Mouse (Mus musculus) ZHBTc4 (cell line): ENCODE data around the gene Tmem191c.
"Not testable (repeated sequence)": the region's sequence is repeated elsewhere in the genome, so short reads cannot be mapped to it uniquely, and the experiment has no call there.

ENCODE experiments used
- DNase-seq: peaks from one replicate; pipeline ENCODE4 v3.0.0-alpha.2; 2011; ENCODE audit warnings: low read depth, low spot score

Gene Tmem191c

GRCm38 (mm10) chr16:17275721-17276120 is at the start of gene Tmem191c:
Gene Tmem191c, plus strand, starts transcription at chr16:17276077.
- no peak for DNase-seq

- DNase-seq: no peak
These were observed 49.4 kb upstream of the Tmem191c start for GRCm38 (mm10) chr16:17226496-17226895.

DNA sequence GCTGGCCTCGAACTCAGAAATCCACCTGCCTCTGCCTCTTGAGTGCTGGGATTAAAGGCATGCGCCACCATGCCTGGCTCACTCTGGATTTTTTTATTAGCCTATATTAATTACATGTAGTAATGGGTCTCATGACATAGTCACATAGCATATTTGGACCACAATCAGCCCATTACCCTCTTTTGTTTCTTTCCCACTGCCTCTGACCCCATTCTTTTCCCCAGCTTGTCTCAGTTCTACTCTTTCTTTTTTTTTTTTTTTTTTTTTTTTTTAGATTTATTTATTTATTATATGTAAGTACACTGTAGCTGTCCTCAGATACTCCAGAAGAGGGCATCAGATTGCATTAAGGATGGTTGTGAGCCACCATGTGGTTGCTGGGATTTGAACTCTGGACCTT is 44.4 kb upstream of the Tmem191c start:
- DNase-seq: not testable (repeated sequence)

- peak; percentile 99 for DNase-seq
These were observed 42.8 kb upstream of the Tmem191c start, which contains the start of gene Hic2 for GRCm38 (mm10) chr16:17232794-17233701. Gene Hic2, plus strand, starts transcription at chr16:17233572.

DNA sequence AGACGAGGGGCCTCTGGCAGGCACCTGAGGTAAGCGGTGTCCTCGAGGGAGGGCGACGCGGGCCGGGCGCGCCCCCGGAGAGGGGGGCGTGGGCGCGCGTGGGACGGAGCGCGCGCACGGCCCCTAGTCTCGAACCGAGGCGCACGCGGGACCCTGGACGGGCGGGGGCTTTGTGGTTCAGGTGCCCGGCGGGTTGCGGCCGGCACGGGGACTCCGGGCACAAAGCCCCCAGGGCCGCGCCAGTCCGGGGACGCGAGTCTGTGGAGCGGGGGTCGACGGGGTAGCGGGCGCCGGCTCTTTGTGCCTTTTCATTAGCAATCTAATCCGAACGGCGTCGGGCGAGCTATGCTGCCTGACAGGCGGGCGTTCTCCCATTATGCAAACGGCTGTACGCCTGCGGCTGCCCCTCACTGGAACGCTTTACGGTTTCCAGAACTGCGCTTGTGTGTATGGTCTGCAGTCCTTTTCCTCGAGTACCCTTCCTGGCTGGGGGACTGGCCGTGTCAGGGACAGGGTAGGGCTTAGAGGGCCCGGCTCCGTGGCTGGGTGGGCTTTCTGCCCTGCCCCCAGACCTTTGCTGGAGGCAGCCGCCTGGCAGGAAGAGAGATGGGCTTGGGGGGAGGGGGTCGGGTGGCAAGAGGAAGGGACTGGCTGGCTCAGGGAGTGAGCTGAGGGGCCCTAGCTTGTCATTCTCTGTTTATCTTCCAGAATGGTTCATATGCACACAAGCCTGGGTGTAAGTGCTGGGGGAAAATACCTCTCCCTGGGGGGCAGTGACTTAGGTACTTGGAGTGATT is 42.0 kb upstream of the Tmem191c start:
- peak; percentile 87 for DNase-seq

DNA sequence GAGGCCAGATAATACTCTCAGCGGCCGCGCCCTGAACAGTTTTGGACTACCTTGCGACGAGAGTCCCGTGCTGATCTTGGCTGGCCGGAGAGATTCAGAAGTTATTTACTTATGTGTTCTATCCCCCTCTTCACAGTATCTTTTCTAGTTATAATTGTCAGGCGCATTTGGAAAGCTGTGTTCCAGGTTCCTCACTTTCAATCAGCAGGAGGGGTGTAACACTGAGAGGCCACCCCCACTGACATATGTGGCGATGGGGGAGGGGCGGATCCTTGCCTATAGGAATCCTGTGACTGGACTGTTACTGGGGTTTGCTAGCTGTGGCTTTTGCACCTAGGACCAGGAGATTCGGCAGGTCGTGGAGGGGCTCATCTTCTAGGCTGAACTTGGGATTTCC is 41.4 kb upstream of the Tmem191c start:
- peak; percentile 79 for DNase-seq

DNA sequence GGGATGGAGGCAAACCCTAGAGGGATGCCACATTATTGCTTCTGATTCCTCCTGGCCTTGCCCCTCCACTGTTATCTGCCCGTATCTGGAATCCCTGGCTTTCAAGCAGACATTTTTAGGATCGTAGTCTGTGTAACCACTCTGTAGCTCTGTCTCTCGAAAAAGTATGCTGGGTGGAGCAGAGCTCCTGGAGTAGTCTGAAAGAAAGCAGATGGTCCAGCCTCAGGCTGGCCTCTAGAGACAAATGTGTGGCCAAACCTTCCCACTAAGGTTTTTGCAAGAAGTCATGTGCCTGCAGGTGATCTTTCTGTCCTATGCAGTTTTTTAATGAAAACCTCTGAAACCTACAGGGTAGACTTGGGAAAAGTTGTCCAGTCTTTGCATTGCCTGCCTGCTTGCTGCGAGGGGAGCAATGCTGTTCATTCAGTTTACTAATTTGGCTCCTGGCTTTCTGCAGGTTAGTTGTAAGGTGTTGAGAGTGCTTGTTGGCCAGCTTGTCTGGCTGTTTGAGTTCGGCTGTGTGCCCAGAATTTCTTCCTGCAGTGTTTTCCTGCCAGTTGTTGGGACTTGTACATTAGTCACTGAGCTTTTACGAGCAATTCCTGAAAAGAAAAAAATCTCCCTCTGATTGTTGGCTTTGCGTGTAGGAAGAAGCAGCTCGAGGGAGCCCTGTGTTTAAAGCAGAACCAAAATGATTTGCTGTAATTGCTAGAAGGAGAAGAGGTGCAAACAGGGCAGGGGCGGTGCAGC is 40.8 kb upstream of the Tmem191c start:
- no peak for DNase-seq

GRCm38 (mm10) chr16:17237634-17238033 is 38.2 kb upstream of the Tmem191c start:
- DNase-seq: no peak

- no peak for DNase-seq
These were observed 36.5 kb upstream of the Tmem191c start for GRCm38 (mm10) chr16:17239409-17239808.

GRCm38 (mm10) chr16:17243731-17244130 is 32.1 kb upstream of the Tmem191c start:
- peak; percentile 50 for DNase-seq

GRCm38 (mm10) chr16:17244996-17245395 is 30.9 kb upstream of the Tmem191c start:
- peak; percentile 78 for DNase-seq

- no peak for DNase-seq
These were observed 28.1 kb upstream of the Tmem191c start for GRCm38 (mm10) chr16:17247727-17248126.

- DNase-seq: no peak
These were observed 26.7 kb upstream of the Tmem191c start for GRCm38 (mm10) chr16:17249135-17249534.

GRCm38 (mm10) chr16:17251539-17251938 is 24.3 kb upstream of the Tmem191c start:
- DNase-seq: no peak

- DNase-seq: no peak
These were observed 23.7 kb upstream of the Tmem191c start for GRCm38 (mm10) chr16:17252086-17252726.

DNA sequence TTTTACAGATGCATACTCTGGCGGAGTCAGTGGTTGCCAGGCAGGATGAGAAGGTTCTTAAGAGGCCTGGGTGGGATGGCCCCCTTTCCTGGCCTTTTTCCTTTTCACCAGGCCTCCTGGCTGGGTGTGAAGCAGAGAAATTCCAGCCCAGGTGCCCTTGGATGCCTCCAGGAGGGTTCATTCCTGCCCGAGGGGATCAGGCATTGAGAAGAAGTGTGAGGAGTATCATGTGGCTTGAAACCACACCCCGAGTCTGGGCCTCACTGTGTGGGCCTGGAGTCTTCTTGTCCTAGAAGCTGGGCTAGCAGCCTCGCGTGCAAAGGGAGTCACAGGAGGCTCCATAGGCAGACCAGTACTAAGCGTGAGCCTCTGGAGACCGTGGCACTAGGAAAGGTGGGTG is 23.0 kb upstream of the Tmem191c start:
- DNase-seq: peak; percentile 91

GRCm38 (mm10) chr16:17254005-17254597 is 21.8 kb upstream of the Tmem191c start:
- peak; percentile 47 for DNase-seq

- no peak for DNase-seq
These were observed 20.6 kb upstream of the Tmem191c start for GRCm38 (mm10) chr16:17255270-17255669.

- DNase-seq: peak; percentile 54
These were observed 18.5 kb upstream of the Tmem191c start for GRCm38 (mm10) chr16:17257359-17257821.

- DNase-seq: no peak
These were observed 17.0 kb upstream of the Tmem191c start for GRCm38 (mm10) chr16:17258917-17259316.

DNA sequence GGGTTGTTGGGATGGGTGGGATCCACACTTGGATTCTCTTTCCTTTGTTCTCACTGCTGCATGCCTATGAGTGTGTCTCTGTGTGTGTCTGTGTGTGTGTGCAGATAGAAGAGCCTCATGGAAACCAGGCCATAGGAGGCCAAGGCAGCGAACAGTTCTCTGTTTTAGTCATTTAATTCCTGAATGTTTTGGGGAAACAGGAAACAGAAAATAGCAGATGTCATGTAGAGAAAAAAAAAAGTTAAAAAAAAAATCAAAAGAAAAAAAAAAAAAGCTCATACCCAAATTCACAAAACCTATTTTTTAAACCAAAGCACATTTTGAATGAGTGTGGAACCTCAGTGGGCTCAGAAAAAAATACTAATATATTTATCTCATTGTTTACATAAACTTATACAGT is 14.5 kb upstream of the Tmem191c start:
- no peak for DNase-seq
